ENCODE assay signal across 8 mouse cellular contexts in the genomic region with DNA sequence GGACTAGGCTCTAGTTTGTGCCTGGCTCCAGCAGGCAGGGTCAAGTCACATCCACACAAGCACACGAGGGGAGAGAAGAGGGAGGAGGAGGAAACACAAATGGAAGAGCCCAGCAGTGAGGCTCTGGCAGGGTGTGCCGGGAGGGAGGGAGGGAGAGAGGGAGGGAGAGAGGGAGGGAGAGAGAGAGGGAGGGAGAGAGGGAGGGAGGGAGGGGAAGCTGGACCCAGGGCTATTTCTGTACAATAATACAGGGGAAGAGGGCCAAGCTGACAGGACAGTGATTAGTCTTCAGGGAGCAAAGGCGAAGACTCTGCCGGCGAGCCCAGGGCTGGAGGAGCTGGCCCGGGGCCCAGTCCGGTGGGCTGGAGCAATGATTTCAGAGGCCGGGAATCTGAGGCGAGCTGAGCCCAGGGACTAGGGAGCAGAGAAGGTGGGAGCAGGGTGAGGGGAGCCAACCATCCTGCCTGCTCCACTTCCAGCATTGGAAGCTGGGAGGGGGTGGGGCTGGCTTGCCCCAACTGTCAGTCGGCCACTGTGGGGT.
DNase-seq lines count a peak whose midpoint lies in the region; ATAC-seq lines count a peak whose summit lies in the region.

No protein-coding gene starts in this region.

- 28% methylated on average over 5 of the region's 10 CpGs for WGBS in forebrain, embryonic 16.5 days
- WGBS in hindbrain, embryonic 16.5 days = 24% methylated on average over 10 of the region's 10 CpGs
- WGBS in liver, embryonic 11.5 days = 43% methylated on average over 9 of the region's 10 CpGs

- H3K4me3 ChIP-seq in forebrain, embryonic 16.5 days (replicated peaks; ENCODE audit: low read length) = no peak overlapping the region
- H3K4me3 ChIP-seq in hindbrain, embryonic 16.5 days (ENCODE audit: low read length) = no peak overlapping the region
- H3K4me3 ChIP-seq in liver, embryonic 11.5 days (ENCODE audit: low read depth, low read length) = no peak overlapping the region

- H3K27ac ChIP-seq in forebrain, embryonic 16.5 days (ENCODE audit: low read length) = no peak overlapping the region
- H3K27ac ChIP-seq in hindbrain, embryonic 16.5 days (ENCODE audit: low read depth, low read length) = no peak overlapping the region
- no peak overlapping the region for H3K27ac ChIP-seq in liver, embryonic 11.5 days (ENCODE audit: low read depth, low read length)

- H3K27me3 ChIP-seq in forebrain, embryonic 16.5 days (replicated peaks; ENCODE audit: control insufficient read depth, insufficient read depth, low read length) = peaks cover 2% of the 10 kb centered on the region; the same call in 1 of the 2 replicates
- peaks cover 11% of the 10 kb centered on the region for H3K27me3 ChIP-seq in hindbrain, embryonic 16.5 days (replicated peaks; ENCODE audit: control insufficient read depth, insufficient read depth, low read length)
- H3K27me3 ChIP-seq in liver, embryonic 11.5 days (replicated peaks; ENCODE audit: control insufficient read depth, insufficient read depth, low read length) = peaks cover 46% of the 10 kb centered on the region

- peak; percentile 68 for ATAC-seq in forebrain, embryonic 16.5 days
- ATAC-seq in hindbrain, embryonic 16.5 days = peak; percentile 73; the same call in 1 of the 2 replicates
- ATAC-seq in liver, embryonic 11.5 days (replicated peaks; ENCODE audit: low FRiP score) = peak; percentile 23; the same call in 1 of the 2 replicates

- no peak overlapping the region for H3K4me2 ChIP-seq in forebrain, embryonic 16.5 days (ENCODE audit: low read length)
- H3K4me2 ChIP-seq in hindbrain, embryonic 16.5 days (ENCODE audit: low read length) = no peak overlapping the region
- no peak overlapping the region for H3K4me2 ChIP-seq in liver, embryonic 11.5 days

- no peaks in the 10 kb centered on the region for H3K9me3 ChIP-seq in forebrain, embryonic 16.5 days (ENCODE audit: control insufficient read depth, low read length)
- no peaks in the 10 kb centered on the region for H3K9me3 ChIP-seq in hindbrain, embryonic 16.5 days (ENCODE audit: control insufficient read depth, low read length)
- H3K9me3 ChIP-seq in liver, embryonic 11.5 days (ENCODE audit: control insufficient read depth, low read length) = no peaks in the 10 kb centered on the region

- no peaks in the 10 kb centered on the region for H3K36me3 ChIP-seq in forebrain, embryonic 16.5 days (ENCODE audit: control insufficient read depth, insufficient read depth)
- no peaks in the 10 kb centered on the region for H3K36me3 ChIP-seq in hindbrain, embryonic 16.5 days (ENCODE audit: control insufficient read depth, insufficient read depth, low read length)
- H3K36me3 ChIP-seq in liver, embryonic 11.5 days (ENCODE audit: control insufficient read depth, insufficient read depth, low read length) = no peaks in the 10 kb centered on the region

- H3K4me1 ChIP-seq in forebrain, embryonic 16.5 days (replicated peaks; ENCODE audit: control insufficient read depth, insufficient read depth, low read length) = no peaks in the 10 kb centered on the region
- no peaks in the 10 kb centered on the region for H3K4me1 ChIP-seq in hindbrain, embryonic 16.5 days (ENCODE audit: control insufficient read depth, insufficient read depth, low read depth, low read length)
- 0 out of 2 replicates have a peak, but pooled peaks cover 3% of the 10 kb centered on the region for H3K4me1 ChIP-seq in liver, embryonic 11.5 days (replicated peaks; ENCODE audit: control insufficient read depth, insufficient read depth, low read length)

- DNase-seq in cerebellum, postnatal 10 days = peak; percentile 49 to 59
- no peak for DNase-seq in cerebellum, adult 11-12 months
- no peak for DNase-seq in liver, embryonic 11.5 days (ENCODE audit: low spot score)
- peak; percentile 75 for DNase-seq in retina, postnatal 1 day
- DNase-seq in spleen, postnatal 14 days (ENCODE audit: low spot score in 2 of 2) = no peak
- no peak for DNase-seq in layer of hippocampus, postnatal 14 days (ENCODE audit: low spot score in 2 of 2)

- H3K9ac ChIP-seq in forebrain, embryonic 16.5 days (replicated peaks; ENCODE audit: low read depth, low read length) = no peak overlapping the region
- H3K9ac ChIP-seq in hindbrain, embryonic 16.5 days (ENCODE audit: low read depth, low read length) = no peak overlapping the region
- H3K9ac ChIP-seq in liver, embryonic 11.5 days (ENCODE audit: low read depth, low read length) = no peak overlapping the region

Comparison
In these comparisons a context has a peak if more than half of its experiments do, and no peak if none do; other contexts are left out.
1. DNase-seq: peak in cerebellum, postnatal 10 days (2 of 2) and retina, postnatal 1 day (single experiment); none in cerebellum, adult 11-12 months (single experiment), liver, embryonic 11.5 days (single experiment), spleen, postnatal 14 days (0 of 2) and layer of hippocampus, postnatal 14 days (0 of 2).
2. ATAC-seq: peak in every context shown above with its lines; median percentile 73 in hindbrain, embryonic 16.5 days; 68 in forebrain, embryonic 16.5 days; 23 in liver, embryonic 11.5 days.